Mouse (Mus musculus) stomach, postnatal 0 days (tissue): Measurements from ENCODE around the gene Eif5a.

Experiments used
- CTCF ChIP-seq: IDR thresholded peaks from 2 replicates; pipeline ENCODE4 v1.5.1; 2016; ENCODE audit warnings: antibody characterized with exemption, low read depth, mild to moderate bottlenecking, moderate library complexity
- EP300 ChIP-seq: optimal IDR thresholded peaks from 2 replicates; pipeline ENCODE3; 2016; ENCODE audit warnings: antibody characterized with exemption

GRCm38 (mm10) chr11:69909174-69909573 is 12.6 kb downstream of the Eif5a start:
- TF ChIP-seq EP300 (no peak), CTCF (no peak)
